Mouse (Mus musculus) cortical plate, adult 2 months (tissue): ENCODE measurements around the gene Wbp2nl.
"Not testable (repeated sequence)": the region's sequence is repeated elsewhere in the genome, so short reads cannot be mapped to it uniquely, and the experiment has no call there.

Experiments
- CTCF ChIP-seq: fragments of 200-500 bp; IDR thresholded peaks from 2 replicates; pipeline ENCODE4 v1.5.1; 2011; ENCODE audit warnings: mild to moderate bottlenecking, control low read depth, low read length; ENCODE audit not compliant: insufficient read depth; ENCODE audit errors: extremely low read depth
- POLR2A ChIP-seq: fragments of 200-500 bp; IDR thresholded peaks from 2 replicates; pipeline ENCODE4 v1.6.1; 2011; ENCODE audit warnings: mild to moderate bottlenecking, low read length, control low read depth; ENCODE audit not compliant: insufficient read depth; ENCODE audit errors: extremely low read depth

DNA sequence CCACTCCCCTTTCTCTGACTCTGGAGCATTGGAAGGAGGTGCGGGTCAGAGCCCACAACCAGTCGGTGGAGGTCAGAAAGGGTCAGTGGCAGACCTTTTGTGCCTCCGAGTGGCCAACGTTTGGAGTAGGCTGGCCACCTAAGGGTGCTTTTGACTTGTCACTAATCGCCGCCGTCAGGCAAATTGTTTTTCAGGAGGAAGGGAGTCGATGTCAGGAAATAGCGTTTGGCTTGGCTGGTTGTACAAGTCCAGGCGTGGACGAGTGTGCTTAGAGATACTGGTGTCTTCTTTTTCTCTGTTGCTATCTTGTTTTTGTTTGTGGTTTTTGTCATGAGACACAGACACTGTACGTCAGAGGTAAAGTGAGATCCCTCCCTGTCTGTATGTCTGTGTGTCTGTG, 65.0 kb downstream of the Wbp2nl start:
- TF ChIP-seq POLR2A, CTCF: not testable (repeated sequence)
